Mouse (Mus musculus): Measurements from ENCODE around the gene 4833439L19Rik. TPM values are rescaled to one million over a fixed set of nuclear protein-coding genes. Genes with fewer than 3 reads are reported as not detected.
"Not testable (repeated sequence)": the region's sequence is repeated elsewhere in the genome, so short reads cannot be mapped to it uniquely, and the experiment has no call there.

4833439L19Rik gene
- polyA plus RNA-seq (2015; fragmentation: Nextera tagmentation; extraction: Ambion mirVana) = 133 and 142 TPM in 2 replicates

GRCm38 (mm10) chr13:54565201-54565581, at the start of gene 4833439L19Rik:
4833439L19Rik (minus strand) TSS chr13:54565435.
- peaks cover 9% of the 10 kb centered on the region for H3K4me1 ChIP-seq
- no peaks in the 10 kb centered on the region for H3K27me3 ChIP-seq
- peak; percentile 93 for ATAC-seq (ENCODE audit: insufficient number of reproducible peaks, low FRiP score, low TSS enrichment, low read depth)
- peak within 1 kb of the TSS; percentile 82 for H3K4me2 ChIP-seq (replicated peaks)
- whole genome bisulfite sequencing = under 1% methylated on average over 27 of the region's 27 CpGs
- H3K36me3 ChIP-seq = peaks cover 19% of the 10 kb centered on the region
- H3K4me3 ChIP-seq (replicated peaks) = peak within 1 kb of the TSS; percentile 97
- H3K9ac ChIP-seq = peak within 1 kb of the TSS; percentile 93
- H3K27ac ChIP-seq (replicated peaks) = peak within 1 kb of the TSS; percentile 73
- no peaks in the 10 kb centered on the region for H3K9me3 ChIP-seq (replicated peaks)

DNA sequence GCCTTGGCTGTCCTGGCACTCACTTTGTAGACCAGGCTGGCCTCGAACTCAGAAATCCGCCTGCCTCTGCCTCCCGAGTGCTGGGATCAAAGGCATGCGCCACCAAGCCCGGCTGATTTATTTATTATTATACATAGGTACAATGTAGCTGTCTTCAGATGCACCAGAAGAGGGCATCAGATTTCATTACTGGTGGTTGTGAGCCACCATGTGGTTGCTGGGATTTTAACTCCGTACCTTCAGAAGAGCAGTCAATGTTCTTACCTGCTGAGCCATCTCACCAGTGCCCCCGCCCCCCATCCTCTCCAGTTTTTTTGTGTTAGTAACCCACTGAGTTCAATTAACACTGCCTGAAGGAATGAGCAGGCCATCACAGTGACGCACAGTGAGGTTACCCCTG, 47.9 kb upstream of the 4833439L19Rik start:
- not testable (repeated sequence) for H3K27ac ChIP-seq (replicated peaks); H3K36me3 ChIP-seq; H3K27me3 ChIP-seq; H3K4me3 ChIP-seq (replicated peaks); H3K4me2 ChIP-seq (replicated peaks); H3K9ac ChIP-seq; H3K9me3 ChIP-seq (replicated peaks); ATAC-seq (ENCODE audit: insufficient number of reproducible peaks, low FRiP score, low TSS enrichment, low read depth)
- peaks cover 24% of the 10 kb centered on the region for H3K4me1 ChIP-seq
- WGBS = 88% methylated on average over 8 of the region's 8 CpGs

DNA sequence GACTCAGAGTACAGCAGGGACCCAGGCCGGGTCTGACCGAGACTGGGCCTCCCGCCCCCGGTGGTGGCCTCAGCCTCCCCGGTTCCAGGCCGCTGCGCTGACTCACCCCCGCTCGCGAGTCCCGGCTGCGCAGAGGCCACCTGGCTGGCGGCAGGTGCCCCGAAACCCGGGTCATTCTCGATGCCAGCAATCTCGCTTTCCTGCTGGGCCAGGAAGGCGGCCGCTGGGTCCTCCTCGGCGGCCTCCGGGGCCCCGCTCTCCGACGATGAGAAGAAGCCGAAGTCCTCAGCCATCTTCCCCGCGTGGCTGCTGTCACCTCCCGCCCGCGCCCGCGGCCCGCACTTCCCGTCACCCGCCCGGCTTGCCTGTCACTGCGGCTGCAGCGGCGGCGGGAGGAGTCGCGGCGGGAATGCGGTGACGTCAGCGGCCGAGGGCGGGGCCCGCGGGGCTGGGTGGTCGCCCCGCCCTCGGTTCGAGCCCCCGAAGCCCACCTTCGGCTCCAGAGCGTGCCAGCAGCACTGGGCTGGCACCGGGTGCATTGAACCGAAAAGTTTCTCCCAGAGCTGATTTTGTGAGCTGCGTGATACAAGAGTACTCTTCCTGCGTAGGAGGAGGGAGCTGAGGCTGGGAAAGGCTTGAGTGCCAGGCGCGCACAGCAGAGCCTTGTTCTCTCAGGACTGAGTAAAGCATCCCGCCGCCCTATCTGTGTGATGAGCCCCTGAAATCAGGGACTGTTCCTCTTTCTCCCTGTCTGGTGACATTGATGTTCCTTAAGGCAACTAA, 45.9 kb upstream of the 4833439L19Rik start, which contains the start of gene Cltb:
Gene Cltb (minus strand): TSS at position 373 of the 783 bp plus-strand sequence.
- Histone ChIP-seq H3K9me3 (replicated peaks) (no peaks in the 10 kb centered on the region), H3K4me2 (replicated peaks) (peak within 1 kb of the TSS; percentile 92), H3K36me3 (no peaks in the 10 kb centered on the region), H3K9ac (peak within 1 kb of the TSS; percentile 73), H3K4me1 (peaks cover 24% of the 10 kb centered on the region), H3K27me3 (no peaks in the 10 kb centered on the region), H3K27ac (replicated peaks) (peak within 1 kb of the TSS; percentile 72), H3K4me3 (replicated peaks) (peak within 1 kb of the TSS; percentile 77)
- WGBS = under 1% methylated on average over 64 of the region's 66 CpGs
- peak; percentile 62 for ATAC-seq (ENCODE audit: insufficient number of reproducible peaks, low FRiP score, low TSS enrichment, low read depth)

- Histone ChIP-seq H3K36me3 (no peaks in the 10 kb centered on the region), H3K27me3 (no peaks in the 10 kb centered on the region), H3K9ac (peak overlapping the region; percentile 73), H3K4me2 (replicated peaks) (peak overlapping the region; percentile 92), H3K27ac (replicated peaks) (peak overlapping the region; percentile 72), H3K4me1 (peaks cover 24% of the 10 kb centered on the region), H3K9me3 (replicated peaks) (no peaks in the 10 kb centered on the region), H3K4me3 (replicated peaks) (peak overlapping the region; percentile 77)
- no peak for ATAC-seq (ENCODE audit: insufficient number of reproducible peaks, low FRiP score, low TSS enrichment, low read depth)
- WGBS = 8% methylated on average over 13 of the region's 13 CpGs
Measured at GRCm38 (mm10) chr13:54610613-54610971, 45.4 kb upstream of the 4833439L19Rik start.

GRCm38 (mm10) chr13:54609301-54609700, 44.1 kb upstream of the 4833439L19Rik start:
- Histone ChIP-seq H3K9ac (no peak overlapping the region), H3K9me3 (replicated peaks) (no peaks in the 10 kb centered on the region), H3K27ac (replicated peaks) (peak overlapping the region; percentile 22; the same call in 1 of the 2 replicates)

DNA sequence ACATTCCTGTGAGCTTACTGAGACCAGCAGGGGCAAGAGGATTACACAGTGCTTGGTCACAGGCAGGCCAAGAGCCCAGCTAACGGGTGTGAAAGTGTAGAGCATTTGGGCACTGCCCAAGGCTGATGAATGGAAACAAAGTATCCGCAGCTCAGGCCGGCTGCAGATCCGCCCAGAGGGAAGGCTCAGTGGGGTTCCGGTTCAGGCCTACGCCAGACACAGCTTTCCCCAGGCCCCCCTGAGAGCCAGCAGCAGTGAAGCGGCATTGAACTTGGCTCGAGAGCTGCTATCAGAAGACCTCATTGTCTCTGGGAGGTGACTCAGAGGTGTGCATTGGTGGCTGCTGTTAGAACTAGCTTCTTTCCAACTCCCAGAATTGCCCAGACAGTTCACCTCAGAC, 43.4 kb upstream of the 4833439L19Rik start:
- Histone ChIP-seq H3K4me1 (peaks cover 24% of the 10 kb centered on the region), H3K27ac (replicated peaks) (0 out of 2 replicates have a peak overlapping the region, but pooled peaks have one; percentile 22), H3K9me3 (replicated peaks) (no peaks in the 10 kb centered on the region), H3K4me2 (replicated peaks) (peak overlapping the region; percentile 15; the same call in 1 of the 2 replicates), H3K4me3 (replicated peaks) (no peak overlapping the region), H3K27me3 (no peaks in the 10 kb centered on the region), H3K9ac (no peak overlapping the region), H3K36me3 (peaks cover 3% of the 10 kb centered on the region; the same call in 1 of the 2 replicates)
- no peak for ATAC-seq (ENCODE audit: insufficient number of reproducible peaks, low FRiP score, low TSS enrichment, low read depth)
- whole genome bisulfite sequencing = 20% methylated on average over 8 of the region's 8 CpGs

More at GRCm38 (mm10) chr13:54609301-54609700, 44.1 kb upstream of the 4833439L19Rik start:
- Histone ChIP-seq H3K36me3 (peaks cover under 1% of the 10 kb centered on the region; the same call in 1 of the 2 replicates), H3K27me3 (no peaks in the 10 kb centered on the region), H3K4me1 (peaks cover 24% of the 10 kb centered on the region), H3K4me2 (replicated peaks) (peak overlapping the region; percentile 15; the same call in 1 of the 2 replicates), H3K4me3 (replicated peaks) (no peak overlapping the region)
- ATAC-seq (ENCODE audit: insufficient number of reproducible peaks, low FRiP score, low TSS enrichment, low read depth) = no peak
- 14% methylated on average over 1 of the region's 1 CpGs for WGBS

GRCm38 (mm10) chr13:54608002-54608401, 42.8 kb upstream of the 4833439L19Rik start:
- H3K4me2 ChIP-seq (replicated peaks) = no peak overlapping the region
- H3K9ac ChIP-seq = no peak overlapping the region
- peaks cover 24% of the 10 kb centered on the region for H3K4me1 ChIP-seq
- no peak overlapping the region for H3K27ac ChIP-seq (replicated peaks)
- WGBS = 68% methylated on average over 3 of the region's 3 CpGs
- H3K27me3 ChIP-seq = no peaks in the 10 kb centered on the region
- peaks cover 3% of the 10 kb centered on the region; the same call in 1 of the 2 replicates for H3K36me3 ChIP-seq
- ATAC-seq (ENCODE audit: insufficient number of reproducible peaks, low FRiP score, low TSS enrichment, low read depth) = no peak
- H3K9me3 ChIP-seq (replicated peaks) = no peaks in the 10 kb centered on the region
- H3K4me3 ChIP-seq (replicated peaks) = no peak overlapping the region

DNA sequence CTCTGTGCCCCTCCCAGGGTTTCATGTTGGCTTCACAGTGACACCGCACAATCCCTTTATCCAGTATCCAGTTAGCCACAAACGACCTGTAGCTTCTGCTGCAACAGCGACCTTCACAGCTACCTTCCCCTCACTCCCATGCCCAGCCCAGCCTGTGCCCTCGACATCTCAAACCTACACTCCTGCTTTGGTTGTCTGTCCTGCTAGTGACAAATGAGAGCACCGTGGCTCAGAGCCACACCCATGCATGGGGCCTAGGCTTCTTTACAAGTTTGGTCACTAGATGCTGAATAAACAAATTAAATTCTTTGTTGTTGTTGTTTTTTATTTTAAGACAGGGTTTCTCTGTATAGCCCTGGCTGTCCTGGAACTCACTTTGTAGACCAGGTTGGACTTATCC, 42.0 kb upstream of the 4833439L19Rik start:
- Histone ChIP-seq H3K9ac (no peak overlapping the region), H3K4me2 (replicated peaks) (no peak overlapping the region), H3K4me1 (peaks cover 24% of the 10 kb centered on the region), H3K36me3 (peaks cover 3% of the 10 kb centered on the region; the same call in 1 of the 2 replicates), H3K27me3 (no peaks in the 10 kb centered on the region), H3K27ac (replicated peaks) (no peak overlapping the region), H3K9me3 (replicated peaks) (no peaks in the 10 kb centered on the region), H3K4me3 (replicated peaks) (no peak overlapping the region)
- ATAC-seq (ENCODE audit: insufficient number of reproducible peaks, low FRiP score, low TSS enrichment, low read depth) = no peak
- 67% methylated on average over 5 of the region's 5 CpGs for WGBS

DNA sequence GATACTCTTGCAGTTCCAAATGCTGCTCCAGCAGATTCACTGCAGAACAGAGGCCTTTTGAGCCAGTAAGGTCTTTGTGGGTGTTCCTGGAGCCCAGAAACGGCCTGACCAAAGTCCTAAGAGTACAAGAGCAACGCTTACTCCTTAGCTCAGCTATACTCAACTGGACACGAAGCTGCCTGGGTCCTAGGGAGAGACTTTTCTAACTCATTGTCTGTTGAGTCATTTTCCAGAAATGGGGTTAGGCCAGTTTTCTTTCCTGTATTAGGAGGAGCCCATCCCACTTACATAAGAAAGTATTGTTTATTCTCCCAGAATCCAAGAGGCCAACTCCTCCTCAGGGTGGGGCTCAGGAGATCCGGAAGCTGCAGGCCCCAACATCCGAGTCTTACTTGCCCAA, 40.2 kb upstream of the 4833439L19Rik start:
- H3K9ac ChIP-seq = no peak overlapping the region

GRCm38 (mm10) chr13:54604221-54604620, 39.0 kb upstream of the 4833439L19Rik start:
- Histone ChIP-seq H3K9me3 (replicated peaks) (no peaks in the 10 kb centered on the region), H3K4me1 (peaks cover 10% of the 10 kb centered on the region), H3K9ac (no peak overlapping the region), H3K27ac (replicated peaks) (no peak overlapping the region), H3K36me3 (peaks cover 9% of the 10 kb centered on the region), H3K27me3 (no peaks in the 10 kb centered on the region), H3K4me2 (replicated peaks) (no peak overlapping the region), H3K4me3 (replicated peaks) (no peak overlapping the region)
- WGBS = 54% methylated on average over 4 of the region's 4 CpGs
- no peak for ATAC-seq (ENCODE audit: insufficient number of reproducible peaks, low FRiP score, low TSS enrichment, low read depth)

More for the DNA sequence above, 40.2 kb upstream of the 4833439L19Rik start:
- Histone ChIP-seq H3K4me3 (replicated peaks) (no peak overlapping the region), H3K4me2 (replicated peaks) (no peak overlapping the region), H3K4me1 (peaks cover 18% of the 10 kb centered on the region), H3K9me3 (replicated peaks) (no peaks in the 10 kb centered on the region), H3K27ac (replicated peaks) (no peak overlapping the region), H3K36me3 (peaks cover 3% of the 10 kb centered on the region; the same call in 1 of the 2 replicates), H3K27me3 (no peaks in the 10 kb centered on the region)
- WGBS = 63% methylated on average over 5 of the region's 5 CpGs
- ATAC-seq (ENCODE audit: insufficient number of reproducible peaks, low FRiP score, low TSS enrichment, low read depth) = no peak

DNA sequence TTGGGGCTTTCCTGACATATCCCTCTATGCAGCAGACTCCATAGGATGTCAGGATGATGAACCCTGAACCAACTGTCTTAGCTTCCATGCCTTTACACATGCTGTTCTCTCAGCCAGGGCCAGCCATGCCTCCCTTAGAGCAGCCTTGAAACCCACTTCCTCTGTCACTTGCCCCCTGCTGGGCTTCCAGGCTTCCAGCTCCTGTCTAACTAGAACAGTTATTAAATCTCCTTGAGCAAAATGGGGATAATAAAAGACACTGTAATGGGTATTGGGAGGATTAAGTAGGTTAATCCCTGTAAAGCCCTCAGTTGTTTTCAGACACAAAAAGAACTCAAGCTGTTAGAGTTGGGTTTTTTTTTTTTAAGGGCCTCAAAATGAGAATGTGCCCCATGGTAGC, 38.3 kb upstream of the 4833439L19Rik start:
- ATAC-seq (ENCODE audit: insufficient number of reproducible peaks, low FRiP score, low TSS enrichment, low read depth) = no peak
- Histone ChIP-seq H3K4me2 (replicated peaks) (no peak overlapping the region), H3K9me3 (replicated peaks) (no peaks in the 10 kb centered on the region), H3K27me3 (no peaks in the 10 kb centered on the region), H3K4me1 (peaks cover 3% of the 10 kb centered on the region), H3K36me3 (peaks cover 16% of the 10 kb centered on the region), H3K27ac (replicated peaks) (no peak overlapping the region), H3K9ac (no peak overlapping the region), H3K4me3 (replicated peaks) (no peak overlapping the region)
